Mouse (Mus musculus): ENCODE data around the gene Antxr1. TPM values are rescaled to one million over a fixed set of nuclear protein-coding genes. Genes with fewer than 3 reads are reported as not detected.

Gene Antxr1
- total and polyA plus RNA-seq, 2 experiments: 0.28 to 0.92 TPM

- TF ChIP-seq CTCF (IDR thresholded peaks at IDR 0.05; ENCODE audit: low read depth, low read length) (no peak), POLR2A (IDR thresholded peaks at IDR 0.05; ENCODE audit: extremely low read depth, insufficient read depth, low read length) (no peak)
- Histone ChIP-seq H3K9ac (ENCODE audit: low read depth, low read length) (no peak overlapping the region), H3K4me1 (ENCODE audit: control insufficient read depth, insufficient read depth, low read length) (no peaks in the 10 kb centered on the region), H3K79me2 (ENCODE audit: control insufficient read depth, insufficient read depth, low read length) (no peaks in the 10 kb centered on the region), H3K4me3 (ENCODE audit: insufficient read depth, low read depth, low read length) (no peak overlapping the region), H3K36me3 (ENCODE audit: control insufficient read depth, insufficient read depth, low read length) (peaks cover 63% of the 10 kb centered on the region), H3K27me3 (ENCODE audit: control insufficient read depth, insufficient read depth, low read length) (no peaks in the 10 kb centered on the region), H3K27ac (replicated peaks; ENCODE audit: insufficient read depth, low read depth, low read length) (no peak overlapping the region)
- DNase-seq (ENCODE audit: extremely low read depth, low read depth, low spot score): no peak
- 96% methylated on average over 5 of the region's 5 CpGs for WGBS
Measured at GRCm38 (mm10) chr6:87088356-87088755, 247.3 kb downstream of the Antxr1 start.

GRCm38 (mm10) chr6:87085026-87085425 lies 250.6 kb downstream of the Antxr1 start:
- Histone ChIP-seq H3K27me3 (ENCODE audit: control insufficient read depth, insufficient read depth, low read length) (no peaks in the 10 kb centered on the region), H3K9ac (ENCODE audit: low read depth, low read length) (no peak overlapping the region), H3K27ac (replicated peaks; ENCODE audit: insufficient read depth, low read depth, low read length) (no peak overlapping the region), H3K4me3 (ENCODE audit: insufficient read depth, low read depth, low read length) (no peak overlapping the region), H3K4me1 (ENCODE audit: control insufficient read depth, insufficient read depth, low read length) (no peaks in the 10 kb centered on the region), H3K36me3 (ENCODE audit: control insufficient read depth, insufficient read depth, low read length) (peaks cover 76% of the 10 kb centered on the region), H3K79me2 (ENCODE audit: control insufficient read depth, insufficient read depth, low read length) (no peaks in the 10 kb centered on the region)
- no peak for TF ChIP-seq POLR2A (IDR thresholded peaks at IDR 0.05; ENCODE audit: extremely low read depth, insufficient read depth, low read length)
- TF ChIP-seq CTCF (IDR thresholded peaks at IDR 0.05; ENCODE audit: low read depth, low read length): no peak
- no peak for DNase-seq (ENCODE audit: extremely low read depth, low read depth, low spot score)
- WGBS: 80% methylated on average over 6 of the region's 6 CpGs

Other genes with a start within 250 kb of the Antxr1 start
- not detected in 2 replicates for gene D6Ertd527e, start 231.1 kb downstream of the Antxr1 start, total RNA-seq (2014; rRNA removed)
- gene D6Ertd527e, start 231.1 kb downstream of the Antxr1 start, polyA plus RNA-seq (2012; rRNA removed): not detected in 2 replicates
- 0.20 TPM in 1 of 2 replicates, not detected in the other for gene Gkn1, start 15.1 kb upstream of the Antxr1 start, total RNA-seq (2014; rRNA removed)
- not detected in 2 replicates for gene Gkn1, start 15.1 kb upstream of the Antxr1 start, polyA plus RNA-seq (2012; rRNA removed)
- gene Gkn2, start 37.5 kb upstream of the Antxr1 start, total RNA-seq (2014; rRNA removed): 0.34 TPM in 1 of 2 replicates, not detected in the other
- gene Gkn2, start 37.5 kb upstream of the Antxr1 start, polyA plus RNA-seq (2012; rRNA removed): not detected in 2 replicates
- gene Gkn3, start 53.1 kb upstream of the Antxr1 start, total RNA-seq (2014; rRNA removed): 0.47 TPM in 1 of 2 replicates, not detected in the other
- gene Gkn3, start 53.1 kb upstream of the Antxr1 start, polyA plus RNA-seq (2012; rRNA removed): not detected in 2 replicates
- gene Bmp10, start 93.2 kb upstream of the Antxr1 start, total RNA-seq (2014; rRNA removed): 4.0 and 4.3 TPM in 2 replicates
- 1.3 and 1.7 TPM in 2 replicates for gene Bmp10, start 93.2 kb upstream of the Antxr1 start, polyA plus RNA-seq (2012; rRNA removed)
- gene Arhgap25, start 197.4 kb upstream of the Antxr1 start, total RNA-seq (2014; rRNA removed): 1.5 and 1.6 TPM in 2 replicates
- gene Arhgap25, start 197.4 kb upstream of the Antxr1 start, polyA plus RNA-seq (2012; rRNA removed): 0.16 and 0.40 TPM in 2 replicates